Mouse (Mus musculus) liver, adult (tissue): ENCODE data around the gene Rab40b.

Source experiments
- GATA4 ChIP-seq: IDR thresholded peaks from 2 replicates; pipeline ENCODE4 v1.6.1; 2014; ENCODE audit warnings: mild to moderate bottlenecking, low read length; ENCODE audit not compliant: insufficient replicate concordance

The Rab40b gene

DNA sequence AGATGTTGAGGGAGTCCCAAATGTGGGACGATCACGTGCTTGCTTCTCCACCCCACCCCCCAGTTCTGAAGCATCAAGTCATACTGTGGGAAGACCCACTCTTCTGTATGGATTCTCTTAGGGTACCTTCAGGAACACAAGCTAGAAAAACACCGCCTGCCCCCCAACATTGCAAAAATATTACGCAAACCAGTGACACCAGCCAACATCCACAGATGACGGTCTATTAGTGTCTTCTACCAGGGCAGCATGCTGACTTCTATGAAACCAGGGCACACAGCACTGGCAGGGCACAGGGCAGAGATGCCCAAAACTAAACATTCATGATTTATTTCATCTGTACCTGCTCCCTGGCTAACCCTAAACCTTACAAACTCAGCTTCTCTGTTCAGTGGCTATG is 61.4 kb downstream of the Rab40b start:
- no peak for TF ChIP-seq GATA4

DNA sequence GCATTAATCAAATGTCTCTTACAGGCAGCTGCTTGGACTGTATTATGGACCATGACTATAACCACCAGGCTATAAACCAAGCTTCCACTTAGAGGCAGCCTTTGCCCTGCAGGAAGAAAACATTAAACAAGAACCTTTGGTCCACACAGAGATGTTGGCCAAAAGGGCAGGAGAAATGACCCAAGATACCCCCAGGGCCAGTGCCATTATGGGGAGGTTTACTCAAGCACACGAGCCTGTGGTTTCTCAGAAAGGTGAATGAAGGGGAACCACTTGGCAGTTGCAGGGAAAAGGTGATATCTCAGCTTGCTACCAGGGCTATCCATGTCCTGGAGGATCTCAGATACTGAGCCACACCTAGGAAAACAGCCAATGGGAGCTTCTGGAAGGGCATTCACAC is 62.0 kb downstream of the Rab40b start:
- TF ChIP-seq GATA4: peak; percentile 30; the same call in 1 of the 2 replicates

DNA sequence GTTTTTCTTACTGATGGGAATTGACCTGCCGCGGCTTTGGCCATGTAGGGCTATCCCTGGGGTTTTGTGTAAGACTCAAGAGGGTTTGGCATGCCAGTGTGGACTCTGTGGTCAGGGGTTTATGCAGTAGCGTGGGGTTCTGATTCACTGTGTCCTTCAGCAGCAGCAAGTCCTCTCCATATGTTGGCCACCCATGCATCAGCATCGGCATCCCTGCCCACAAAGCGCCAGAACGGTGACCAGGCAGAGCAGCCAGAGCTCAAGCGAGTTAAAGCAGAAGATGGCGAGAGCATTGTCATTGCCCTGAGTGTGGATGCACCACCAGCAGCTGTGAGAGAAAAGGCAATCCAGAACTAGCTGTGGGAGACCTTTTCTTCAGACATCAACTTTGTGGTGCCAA is 81.4 kb downstream of the Rab40b start:
- no peak for TF ChIP-seq GATA4
